Mouse (Mus musculus): ENCODE results near the gene Mmd2. TPM values are rescaled to one million over a fixed set of nuclear protein-coding genes. Genes with fewer than 3 reads are reported as not detected.

The Mmd2 gene
- polyA plus RNA-seq, 1 experiment from 2014 or later, result 110 TPM

- H3K36me3 ChIP-seq (ENCODE audit: control insufficient read depth, insufficient read depth, low read length), result no peaks in the 10 kb centered on the region
- H3K4me1 ChIP-seq (ENCODE audit: control insufficient read depth, insufficient read depth, low read depth, low read length), result no peaks in the 10 kb centered on the region; the same call in 1 of the 2 replicates
- no peak overlapping the region for H3K4me2 ChIP-seq (ENCODE audit: low read length)
- no peak overlapping the region for H3K27ac ChIP-seq (ENCODE audit: low read depth, low read length)
- WGBS, result 59% methylated on average over 6 of the region's 6 CpGs
- H3K9ac ChIP-seq (ENCODE audit: low read depth, low read length), result no peak overlapping the region
- no peaks in the 10 kb centered on the region for H3K9me3 ChIP-seq (ENCODE audit: control insufficient read depth, low read length)
- H3K4me3 ChIP-seq (ENCODE audit: low read length), result no peak overlapping the region
- no peaks in the 10 kb centered on the region for H3K27me3 ChIP-seq (replicated peaks; ENCODE audit: control insufficient read depth, insufficient read depth, low read length)
- ATAC-seq, result no peak
These were observed 7.7 kb upstream of the Mmd2 start for GRCm38 (mm10) chr5:142616326-142616725.

- Histone ChIP-seq H3K4me3 (ENCODE audit: low read length) (no peak overlapping the region), H3K27ac (ENCODE audit: low read depth, low read length) (no peak overlapping the region)
These were observed 7.0 kb upstream of the Mmd2 start for GRCm38 (mm10) chr5:142615638-142616037.

GRCm38 (mm10) chr5:142614513-142614912 lies 5.9 kb upstream of the Mmd2 start:
- ATAC-seq, result no peak
- Histone ChIP-seq H3K4me2 (ENCODE audit: low read length) (no peak overlapping the region), H3K4me3 (ENCODE audit: low read length) (no peak overlapping the region), H3K27ac (ENCODE audit: low read depth, low read length) (no peak overlapping the region), H3K4me1 (ENCODE audit: control insufficient read depth, insufficient read depth, low read depth, low read length) (no peaks in the 10 kb centered on the region), H3K9ac (ENCODE audit: low read depth, low read length) (no peak overlapping the region), H3K9me3 (ENCODE audit: control insufficient read depth, low read length) (no peaks in the 10 kb centered on the region), H3K36me3 (ENCODE audit: control insufficient read depth, insufficient read depth, low read length) (no peaks in the 10 kb centered on the region), H3K27me3 (replicated peaks; ENCODE audit: control insufficient read depth, insufficient read depth, low read length) (no peaks in the 10 kb centered on the region)
- WGBS, result 71% methylated on average over 3 of the region's 3 CpGs

More at GRCm38 (mm10) chr5:142615638-142616037, 7.0 kb upstream of the Mmd2 start:
- no peak overlapping the region for H3K9ac ChIP-seq (ENCODE audit: low read depth, low read length)
- no peaks in the 10 kb centered on the region for H3K36me3 ChIP-seq (ENCODE audit: control insufficient read depth, insufficient read depth, low read length)
- ATAC-seq, result no peak
- H3K4me2 ChIP-seq (ENCODE audit: low read length), result no peak overlapping the region
- H3K9me3 ChIP-seq (ENCODE audit: control insufficient read depth, low read length), result no peaks in the 10 kb centered on the region
- H3K4me1 ChIP-seq (ENCODE audit: control insufficient read depth, insufficient read depth, low read depth, low read length), result no peaks in the 10 kb centered on the region; the same call in 1 of the 2 replicates
- WGBS, result 81% methylated on average over 4 of the region's 4 CpGs
- no peaks in the 10 kb centered on the region for H3K27me3 ChIP-seq (replicated peaks; ENCODE audit: control insufficient read depth, insufficient read depth, low read length)

- ATAC-seq, result no peak
- 0 out of 2 replicates have a peak, but pooled peaks cover 2% of the 10 kb centered on the region for H3K4me1 ChIP-seq (ENCODE audit: control insufficient read depth, insufficient read depth, low read depth, low read length)
These were observed 1.8 kb upstream of the Mmd2 start for GRCm38 (mm10) chr5:142610362-142610761.

GRCm38 (mm10) chr5:142608989-142609325 lies 357 bp upstream of the Mmd2 start:
- peak overlapping the region; percentile 59 for H3K4me3 ChIP-seq (ENCODE audit: low read length)
- no peaks in the 10 kb centered on the region for H3K36me3 ChIP-seq (ENCODE audit: control insufficient read depth, insufficient read depth, low read length)
- H3K4me1 ChIP-seq (ENCODE audit: control insufficient read depth, insufficient read depth, low read depth, low read length), result 0 out of 2 replicates have a peak, but pooled peaks cover 2% of the 10 kb centered on the region
- H3K9me3 ChIP-seq (ENCODE audit: control insufficient read depth, low read length), result no peaks in the 10 kb centered on the region
- peak overlapping the region; percentile 45; the same call in 1 of the 2 replicates for H3K27ac ChIP-seq (ENCODE audit: low read depth, low read length)
- no peaks in the 10 kb centered on the region for H3K27me3 ChIP-seq (replicated peaks; ENCODE audit: control insufficient read depth, insufficient read depth, low read length)
- 3% methylated on average over 4 of the region's 4 CpGs for WGBS
- H3K9ac ChIP-seq (ENCODE audit: low read depth, low read length), result peak overlapping the region; percentile 73
- peak overlapping the region; percentile 81 for H3K4me2 ChIP-seq (ENCODE audit: low read length)
- no peak for ATAC-seq

More at GRCm38 (mm10) chr5:142610362-142610761, 1.8 kb upstream of the Mmd2 start:
- Histone ChIP-seq H3K36me3 (ENCODE audit: control insufficient read depth, insufficient read depth, low read length) (no peaks in the 10 kb centered on the region), H3K9ac (ENCODE audit: low read depth, low read length) (no peak overlapping the region), H3K27me3 (replicated peaks; ENCODE audit: control insufficient read depth, insufficient read depth, low read length) (no peaks in the 10 kb centered on the region), H3K27ac (ENCODE audit: low read depth, low read length) (no peak overlapping the region), H3K4me2 (ENCODE audit: low read length) (no peak overlapping the region), H3K4me3 (ENCODE audit: low read length) (no peak overlapping the region), H3K9me3 (ENCODE audit: control insufficient read depth, low read length) (no peaks in the 10 kb centered on the region)
- WGBS, result 93% methylated on average over 4 of the region's 4 CpGs

GRCm38 (mm10) chr5:142605288-142605687 lies 3.3 kb downstream of the Mmd2 start:
- Histone ChIP-seq H3K27me3 (replicated peaks; ENCODE audit: control insufficient read depth, insufficient read depth, low read length) (no peaks in the 10 kb centered on the region), H3K4me1 (ENCODE audit: control insufficient read depth, insufficient read depth, low read depth, low read length) (0 out of 2 replicates have a peak, but pooled peaks cover 2% of the 10 kb centered on the region), H3K4me2 (ENCODE audit: low read length) (peak overlapping the region; percentile 21; the same call in 1 of the 2 replicates), H3K36me3 (ENCODE audit: control insufficient read depth, insufficient read depth, low read length) (no peaks in the 10 kb centered on the region), H3K9me3 (ENCODE audit: control insufficient read depth, low read length) (no peaks in the 10 kb centered on the region), H3K4me3 (ENCODE audit: low read length) (no peak overlapping the region), H3K27ac (ENCODE audit: low read depth, low read length) (no peak overlapping the region), H3K9ac (ENCODE audit: low read depth, low read length) (no peak overlapping the region)
- ATAC-seq, result no peak
- WGBS, result 86% methylated on average over 12 of the region's 12 CpGs

- Histone ChIP-seq H3K9me3 (ENCODE audit: control insufficient read depth, low read length) (no peaks in the 10 kb centered on the region), H3K4me1 (ENCODE audit: control insufficient read depth, insufficient read depth, low read depth, low read length) (0 out of 2 replicates have a peak, but pooled peaks cover 2% of the 10 kb centered on the region), H3K4me2 (ENCODE audit: low read length) (no peak overlapping the region), H3K4me3 (ENCODE audit: low read length) (no peak overlapping the region), H3K36me3 (ENCODE audit: control insufficient read depth, insufficient read depth, low read length) (no peaks in the 10 kb centered on the region), H3K27ac (ENCODE audit: low read depth, low read length) (no peak overlapping the region), H3K9ac (ENCODE audit: low read depth, low read length) (no peak overlapping the region), H3K27me3 (replicated peaks; ENCODE audit: control insufficient read depth, insufficient read depth, low read length) (no peaks in the 10 kb centered on the region)
- ATAC-seq, result no peak
- WGBS, result 76% methylated on average over 7 of the region's 7 CpGs
These were observed 4.2 kb downstream of the Mmd2 start for GRCm38 (mm10) chr5:142604379-142604778.

GRCm38 (mm10) chr5:142597648-142598390 lies 10.8 kb downstream of the Mmd2 start:
- Histone ChIP-seq H3K4me3 (ENCODE audit: low read length) (no peak overlapping the region), H3K27me3 (replicated peaks; ENCODE audit: control insufficient read depth, insufficient read depth, low read length) (no peaks in the 10 kb centered on the region), H3K36me3 (ENCODE audit: control insufficient read depth, insufficient read depth, low read length) (no peaks in the 10 kb centered on the region), H3K9ac (ENCODE audit: low read depth, low read length) (no peak overlapping the region), H3K4me1 (ENCODE audit: control insufficient read depth, insufficient read depth, low read depth, low read length) (peaks cover 2% of the 10 kb centered on the region; the same call in 1 of the 2 replicates), H3K27ac (ENCODE audit: low read depth, low read length) (no peak overlapping the region), H3K9me3 (ENCODE audit: control insufficient read depth, low read length) (no peaks in the 10 kb centered on the region), H3K4me2 (ENCODE audit: low read length) (no peak overlapping the region)
- WGBS, result 70% methylated on average over 6 of the region's 6 CpGs
- no peak for ATAC-seq

GRCm38 (mm10) chr5:142596723-142597122 lies 11.9 kb downstream of the Mmd2 start:
- no peak overlapping the region for H3K4me2 ChIP-seq (ENCODE audit: low read length)
- H3K27me3 ChIP-seq (replicated peaks; ENCODE audit: control insufficient read depth, insufficient read depth, low read length), result no peaks in the 10 kb centered on the region
- no peak overlapping the region for H3K4me3 ChIP-seq (ENCODE audit: low read length)
- peaks cover 2% of the 10 kb centered on the region; the same call in 1 of the 2 replicates for H3K4me1 ChIP-seq (ENCODE audit: control insufficient read depth, insufficient read depth, low read depth, low read length)
- H3K9me3 ChIP-seq (ENCODE audit: control insufficient read depth, low read length), result no peaks in the 10 kb centered on the region
- WGBS, result 82% methylated on average over 6 of the region's 6 CpGs
- no peak overlapping the region for H3K9ac ChIP-seq (ENCODE audit: low read depth, low read length)
- no peak for ATAC-seq
- no peaks in the 10 kb centered on the region for H3K36me3 ChIP-seq (ENCODE audit: control insufficient read depth, insufficient read depth, low read length)
- H3K27ac ChIP-seq (ENCODE audit: low read depth, low read length), result no peak overlapping the region
